In the genomic region with DNA sequence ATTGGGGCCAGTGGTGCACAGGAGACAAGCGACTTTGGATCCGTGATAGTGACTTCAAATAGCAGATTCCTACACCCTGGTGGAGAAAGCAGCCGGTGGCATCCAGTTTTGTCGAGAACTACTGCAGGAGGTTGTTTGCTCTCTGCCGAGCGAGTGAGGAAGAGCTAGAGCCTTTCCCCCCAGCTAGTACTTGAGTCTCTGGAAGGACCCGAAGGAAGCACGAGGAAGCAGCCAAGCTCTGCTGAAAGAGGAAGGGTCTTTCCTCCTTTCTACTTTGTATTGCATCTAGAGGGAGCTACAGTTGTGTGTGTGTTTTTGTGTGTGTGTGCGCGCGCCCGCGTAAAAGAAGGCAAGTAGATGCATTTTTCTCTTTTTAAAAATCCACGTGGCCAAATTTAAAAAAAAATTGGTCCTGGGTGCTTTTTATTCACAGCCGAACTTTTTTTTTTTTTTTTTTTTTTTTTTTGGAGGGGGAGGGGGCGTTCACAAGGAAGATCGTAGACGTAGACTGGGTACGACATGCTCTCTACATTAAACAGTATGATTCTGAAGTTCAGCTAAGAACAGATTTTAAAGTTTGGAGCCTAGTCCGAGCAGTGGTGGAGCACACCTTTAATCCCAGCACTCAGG, we compare ENCODE assay signal across 8 mouse cellular contexts. TPM values are rescaled to one million over a fixed set of nuclear protein-coding genes. Genes with fewer than 3 reads are reported as not detected.
DNase-seq lines count a peak whose midpoint lies in the region; ATAC-seq and TF ChIP-seq lines count a peak whose summit lies in the region.

No protein-coding gene starts in this region.

- no peak for ATAC-seq in intestine, embryonic 16.5 days
- ATAC-seq in neural tube, embryonic 12.5 days (ENCODE audit: low FRiP score, low read depth), result no peak

- intact Hi-C loops in gastrocnemius, adult 2 months (cut with DNase I), result loop anchor here (5.0 kb wide), 1 partner anchor 66 kb away; a partner anchor contains a TSS

- 12% methylated on average over 20 of the region's 20 CpGs for WGBS in spleen, adult 2 months
- WGBS in intestine, embryonic 16.5 days, result 20% methylated on average over 20 of the region's 20 CpGs
- 35% methylated on average over 20 of the region's 20 CpGs for WGBS in neural tube, embryonic 12.5 days

- peak overlapping the region; percentile 97 for H3K27ac ChIP-seq in gastrocnemius, adult 2 months
- peak overlapping the region; percentile 98 for H3K27ac ChIP-seq in spleen, adult 2 months (ENCODE audit: insufficient read depth, low read length)
- H3K27ac ChIP-seq in intestine, embryonic 16.5 days (ENCODE audit: low read length), result peak overlapping the region; percentile 94
- H3K27ac ChIP-seq in neural tube, embryonic 12.5 days, result peak overlapping the region; percentile 82; the same call in 1 of the 2 replicates

- TF ChIP-seq CTCF in gastrocnemius, adult 2 months (IDR thresholded peaks at IDR 0.05), result no peak; the same call in 1 of the 2 replicates
- TF ChIP-seq CTCF in spleen, adult 2 months (IDR thresholded peaks at IDR 0.05; ENCODE audit: extremely low read depth, insufficient read depth, insufficient read length, insufficient replicate concordance), result no peak

- peak overlapping the region; percentile 97 for H3K4me3 ChIP-seq in gastrocnemius, adult 2 months
- peak overlapping the region; percentile 100 for H3K4me3 ChIP-seq in spleen, adult 2 months (ENCODE audit: extremely low read depth, insufficient read depth, insufficient read length)
- peak overlapping the region; percentile 94 for H3K4me3 ChIP-seq in intestine, embryonic 16.5 days (ENCODE audit: low read length)
- peak overlapping the region; percentile 92 for H3K4me3 ChIP-seq in neural tube, embryonic 12.5 days

- peak overlapping the region; percentile 89 for H3K9ac ChIP-seq in intestine, embryonic 16.5 days (ENCODE audit: low read depth, low read length)
- peak overlapping the region; percentile 90 for H3K9ac ChIP-seq in neural tube, embryonic 12.5 days

- peak overlapping the region; percentile 62 for H3K4me2 ChIP-seq in intestine, embryonic 16.5 days (ENCODE audit: low read depth, low read length)
- H3K4me2 ChIP-seq in neural tube, embryonic 12.5 days (replicated peaks), result peak overlapping the region; percentile 80

- H3K36me3 ChIP-seq in spleen, adult 2 months (ENCODE audit: control insufficient read depth, insufficient read depth, low read length), result peaks cover 4% of the 10 kb centered on the region; the same call in 1 of the 2 replicates
- H3K36me3 ChIP-seq in intestine, embryonic 16.5 days (ENCODE audit: control insufficient read depth, insufficient read depth, low read length), result 0 out of 2 replicates have a peak, but pooled peaks cover 3% of the 10 kb centered on the region
- H3K36me3 ChIP-seq in neural tube, embryonic 12.5 days, result peaks cover 20% of the 10 kb centered on the region; the same call in 1 of the 2 replicates

- H3K27me3 ChIP-seq in spleen, adult 2 months (ENCODE audit: control insufficient read depth, insufficient read depth, low read length), result no peaks in the 10 kb centered on the region
- H3K27me3 ChIP-seq in intestine, embryonic 16.5 days (replicated peaks; ENCODE audit: control insufficient read depth, insufficient read depth, low read length), result no peaks in the 10 kb centered on the region
- H3K27me3 ChIP-seq in neural tube, embryonic 12.5 days (replicated peaks), result no peaks in the 10 kb centered on the region

- peaks cover 3% of the 10 kb centered on the region; the same call in 1 of the 2 replicates for H3K4me1 ChIP-seq in spleen, adult 2 months (ENCODE audit: control insufficient read depth, insufficient read depth, insufficient read length)
- H3K4me1 ChIP-seq in intestine, embryonic 16.5 days (ENCODE audit: control insufficient read depth, insufficient read depth, low read length), result 0 out of 2 replicates have a peak, but pooled peaks cover 6% of the 10 kb centered on the region
- peaks cover 20% of the 10 kb centered on the region; the same call in 1 of the 2 replicates for H3K4me1 ChIP-seq in neural tube, embryonic 12.5 days

- DNase-seq in gastrocnemius, adult 2 months, result no peak
- no peak for DNase-seq in gastrocnemius, adult 18-20 months (ENCODE audit: low spot score)
- DNase-seq in spleen, adult 2 months (ENCODE audit: low read depth in 1 of 2, low spot score in 2 of 2), result no peak
- no peak for DNase-seq in spleen, postnatal 14 days (ENCODE audit: low spot score in 2 of 2)
- DNase-seq in ovary, postnatal 14 days (ENCODE audit: low spot score), result no peak
- no peak for DNase-seq in layer of hippocampus, adult 11-12 months (ENCODE audit: low spot score)

- TF ChIP-seq POLR2A in spleen, adult 2 months (IDR thresholded peaks at IDR 0.05; ENCODE audit: low read depth, low read length), result no peak

- H3K9me3 ChIP-seq in intestine, embryonic 16.5 days (ENCODE audit: control insufficient read depth, low read length), result no peaks in the 10 kb centered on the region
- no peaks in the 10 kb centered on the region for H3K9me3 ChIP-seq in neural tube, embryonic 12.5 days

RNA-seq across cellular contexts. Expression of a gene that starts 1.4 kb away (rescaled TPM):
- 10 to 100 TPM; 22.5 to 23.5 TPM for total RNA-seq in gastrocnemius, adult 2 months (2021)
- total RNA-seq in gastrocnemius, adult 18-20 months (2021), result 10 to 100 TPM; 19.2 to 28.5 TPM
- polyA plus RNA-seq in spleen, adult 2 months (2012; rRNA removed), result 50.0 and 53.0 TPM in 2 replicates
- 5.5 and 6.5 TPM in 2 replicates for polyA plus RNA-seq in intestine, embryonic 16.5 days (2015; fragmentation: Nextera tagmentation; extraction: Ambion mirVana)
- 23.7 and 24.6 TPM in 2 replicates for polyA plus RNA-seq in neural tube, embryonic 12.5 days (2016; fragmentation: Nextera tagmentation; extraction: Ambion mirVana)

RNA-seq across cellular contexts. Expression of a gene that starts 1.5 kb away (rescaled TPM):
- total RNA-seq in gastrocnemius, adult 2 months (2021), result 10 to 100 TPM; 35.3 to 46.6 TPM
- 10 to 100 TPM; 42.6 to 46.6 TPM for total RNA-seq in gastrocnemius, adult 18-20 months (2021)
- 6.1 and 8.1 TPM in 2 replicates for polyA plus RNA-seq in spleen, adult 2 months (2012; rRNA removed)
- 89.1 and 97.2 TPM in 2 replicates for polyA plus RNA-seq in intestine, embryonic 16.5 days (2015; fragmentation: Nextera tagmentation; extraction: Ambion mirVana)
- polyA plus RNA-seq in neural tube, embryonic 12.5 days (2016; fragmentation: Nextera tagmentation; extraction: Ambion mirVana), result 85.8 and 90.4 TPM in 2 replicates

RNA-seq across cellular contexts. Expression of a gene that starts 41.8 kb away (rescaled TPM):
- 1 to 10 TPM in 1 of 2 experiments, under 1 TPM in 1; 0.38 to 1.1 TPM for total RNA-seq in gastrocnemius, adult 2 months (2021)
- total RNA-seq in gastrocnemius, adult 18-20 months (2021), result 1 to 10 TPM in 1 of 2 experiments, under 1 TPM in 1; 0.38 to 1.7 TPM
- 1.9 TPM in 1 of 2 replicates, not detected in the other for polyA plus RNA-seq in spleen, adult 2 months (2012; rRNA removed)
- not detected in 2 replicates for polyA plus RNA-seq in intestine, embryonic 16.5 days (2015; fragmentation: Nextera tagmentation; extraction: Ambion mirVana)
- polyA plus RNA-seq in neural tube, embryonic 12.5 days (2016; fragmentation: Nextera tagmentation; extraction: Ambion mirVana), result 0.23 TPM in 1 of 2 replicates, not detected in the other

RNA-seq across cellular contexts. Expression of a gene that starts 41.8 kb away (rescaled TPM):
- total RNA-seq in gastrocnemius, adult 2 months (2021), result 10 to 100 TPM; 15.5 to 21.9 TPM
- 10 to 100 TPM; 20.1 to 21.4 TPM for total RNA-seq in gastrocnemius, adult 18-20 months (2021)
- polyA plus RNA-seq in spleen, adult 2 months (2012; rRNA removed), result 44.9 and 55.5 TPM in 2 replicates
- polyA plus RNA-seq in intestine, embryonic 16.5 days (2015; fragmentation: Nextera tagmentation; extraction: Ambion mirVana), result 52.0 and 58.4 TPM in 2 replicates
- 25.5 and 27.0 TPM in 2 replicates for polyA plus RNA-seq in neural tube, embryonic 12.5 days (2016; fragmentation: Nextera tagmentation; extraction: Ambion mirVana)
